10 mouse cellular contexts compared by ENCODE assay signal in the genomic region with DNA sequence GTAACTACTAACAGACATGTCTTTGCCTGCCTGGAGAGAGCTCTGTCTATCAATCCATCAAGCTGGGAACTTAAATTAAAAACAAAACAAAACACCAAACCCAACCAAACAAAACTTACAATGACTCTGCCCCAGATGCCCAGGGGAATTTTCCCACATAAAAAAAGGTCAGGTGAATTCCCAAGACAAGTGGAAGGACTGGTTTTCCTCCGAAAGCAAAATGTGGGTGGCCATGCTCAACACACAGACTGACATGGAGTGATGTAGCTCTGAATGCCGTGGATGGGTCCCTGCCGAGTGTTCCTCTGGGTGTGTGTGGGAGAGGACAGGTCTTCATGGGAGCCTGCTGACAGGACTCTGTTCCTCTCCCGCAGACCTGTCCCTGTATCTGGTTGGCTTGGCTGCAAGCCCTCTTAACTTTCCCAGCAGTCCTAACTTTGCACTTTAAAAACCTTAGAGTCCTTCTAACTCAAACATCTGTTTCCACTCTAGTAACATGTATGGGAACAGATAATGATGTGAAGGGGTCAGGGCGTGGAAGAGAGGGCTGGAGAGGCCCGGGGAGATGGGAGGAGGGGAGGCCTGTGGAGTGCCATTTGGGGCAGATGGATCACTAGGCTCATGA. TPM values are rescaled to one million over a fixed set of nuclear protein-coding genes. Genes with fewer than 3 reads are reported as not detected.
DNase-seq lines count a peak whose midpoint lies in the region; ATAC-seq and TF ChIP-seq lines count a peak whose summit lies in the region.
"Had no signal": no experiment of that assay in that cellular context is flagged by ENCODE, and none has a peak within 500 bp of the region (broad histone marks: within the 10 kb centered on the region; RNA-seq: fewer than 3 reads in every experiment).

No protein-coding gene starts in this region.

- H3K9ac ChIP-seq in forebrain, embryonic 11.5 days (ENCODE audit: low read length): no peak overlapping the region
- no peak overlapping the region for H3K9ac ChIP-seq in lung, embryonic 15.5 days
- peak overlapping the region; percentile 10; the same call in 1 of the 2 replicates for H3K9ac ChIP-seq in embryonic facial prominence, embryonic 14.5 days (ENCODE audit: low read depth, low read length)
- no peak overlapping the region for H3K9ac ChIP-seq in limb, embryonic 14.5 days (ENCODE audit: low read depth, low read length, severe bottlenecking)
- H3K9ac ChIP-seq: liver, embryonic 13.5 days had no signal

- H3K4me2 ChIP-seq in forebrain, embryonic 11.5 days (ENCODE audit: low read depth, low read length, severe bottlenecking): no peak overlapping the region
- no peak overlapping the region for H3K4me2 ChIP-seq in lung, embryonic 15.5 days
- no peak overlapping the region; the same call in 1 of the 2 replicates for H3K4me2 ChIP-seq in embryonic facial prominence, embryonic 14.5 days (ENCODE audit: low read depth, low read length)
- 0 out of 2 replicates have a peak overlapping the region, but pooled peaks have one; percentile 8 for H3K4me2 ChIP-seq in limb, embryonic 14.5 days (replicated peaks; ENCODE audit: low read depth, low read length, severe bottlenecking)

- H3K27ac ChIP-seq in forebrain, embryonic 10.5 days: peak overlapping the region; percentile 60; the same call in 1 of the 2 replicates
- no peak overlapping the region for H3K27ac ChIP-seq in forebrain, embryonic 11.5 days (ENCODE audit: low read depth, low read length)
- peak overlapping the region; percentile 30; the same call in 1 of the 2 replicates for H3K27ac ChIP-seq in lung, embryonic 15.5 days
- H3K27ac ChIP-seq in embryonic facial prominence, embryonic 14.5 days (replicated peaks; ENCODE audit: low read depth, low read length): no peak overlapping the region; the same call in 1 of the 2 replicates
- peak overlapping the region; percentile 22; the same call in 1 of the 2 replicates for H3K27ac ChIP-seq in limb, embryonic 14.5 days (replicated peaks; ENCODE audit: low read depth, low read length)
- H3K27ac ChIP-seq: liver, embryonic 13.5 days had no signal

- H3K36me3 ChIP-seq in forebrain, embryonic 10.5 days (replicated peaks): no peaks in the 10 kb centered on the region
- no peaks in the 10 kb centered on the region for H3K36me3 ChIP-seq in forebrain, embryonic 11.5 days (ENCODE audit: control insufficient read depth, insufficient read depth, low read length)
- H3K36me3 ChIP-seq in lung, embryonic 15.5 days: no peaks in the 10 kb centered on the region
- H3K36me3 ChIP-seq in embryonic facial prominence, embryonic 14.5 days (ENCODE audit: control insufficient read depth, insufficient read depth, low read length): no peaks in the 10 kb centered on the region
- H3K36me3 ChIP-seq in limb, embryonic 14.5 days (ENCODE audit: control insufficient read depth, insufficient read depth, low read length): no peaks in the 10 kb centered on the region
- H3K36me3 ChIP-seq: liver, embryonic 13.5 days had no signal

- TF ChIP-seq POLR2A in limb, embryonic 14.5 days (IDR thresholded peaks at IDR 0.05; ENCODE audit: borderline replicate concordance, extremely low read depth, insufficient read depth, insufficient read length): no peak

- no peak for DNase-seq in forebrain, embryonic 10.5 days (ENCODE audit: extremely low spot score, low spot score)
- DNase-seq in forebrain, embryonic 11.5 days (ENCODE audit: low spot score): no peak
- DNase-seq in lung, postnatal 36 days: no peak
- DNase-seq in embryonic facial prominence, embryonic 14.5 days (ENCODE audit: low spot score): peak; percentile 52
- DNase-seq in limb, embryonic 14.5 days (ENCODE audit: low spot score): peak; percentile 50
- no peak for DNase-seq in thymus, postnatal 4 days

- no peak for ATAC-seq in forebrain, embryonic 11.5 days (replicated peaks; ENCODE audit: low FRiP score)
- ATAC-seq in lung, embryonic 15.5 days (ENCODE audit: borderline replicate concordance, extremely low read depth, low FRiP score, low TSS enrichment): peak; percentile 64
- ATAC-seq in embryonic facial prominence, embryonic 14.5 days (ENCODE audit: low read depth): no peak
- peak; percentile 72 for ATAC-seq in limb, embryonic 14.5 days (ENCODE audit: low FRiP score, low read depth)
- ATAC-seq in monocyte, adult 5-6 weeks (replicated peaks; ENCODE audit: insufficient number of reproducible peaks, low FRiP score, low TSS enrichment, poor library complexity, severe bottlenecking): no peak

- H3K27me3 ChIP-seq in forebrain, embryonic 10.5 days (ENCODE audit: poor library complexity, severe bottlenecking): no peaks in the 10 kb centered on the region
- no peaks in the 10 kb centered on the region for H3K27me3 ChIP-seq in forebrain, embryonic 11.5 days (ENCODE audit: control insufficient read depth, insufficient read depth, low read length)
- H3K27me3 ChIP-seq in lung, embryonic 15.5 days: no peaks in the 10 kb centered on the region; the same call in 1 of the 2 replicates
- no peaks in the 10 kb centered on the region for H3K27me3 ChIP-seq in embryonic facial prominence, embryonic 14.5 days (replicated peaks; ENCODE audit: control insufficient read depth, insufficient read depth, low read length)
- no peaks in the 10 kb centered on the region for H3K27me3 ChIP-seq in limb, embryonic 14.5 days (ENCODE audit: control insufficient read depth, insufficient read depth, low read length)
- H3K27me3 ChIP-seq: liver, embryonic 13.5 days had no signal

- WGBS in forebrain, embryonic 10.5 days: 65% methylated on average over 6 of the region's 6 CpGs
- WGBS in forebrain, embryonic 11.5 days: 68% methylated on average over 6 of the region's 6 CpGs
- WGBS in lung, embryonic 15.5 days: 13% methylated on average over 6 of the region's 6 CpGs
- 10% methylated on average over 6 of the region's 6 CpGs for WGBS in embryonic facial prominence, embryonic 14.5 days
- WGBS in limb, embryonic 14.5 days: 11% methylated on average over 6 of the region's 6 CpGs

- H3K9me3 ChIP-seq in forebrain, embryonic 10.5 days: no peaks in the 10 kb centered on the region
- no peaks in the 10 kb centered on the region for H3K9me3 ChIP-seq in forebrain, embryonic 11.5 days (ENCODE audit: control insufficient read depth, low read length)
- no peaks in the 10 kb centered on the region for H3K9me3 ChIP-seq in lung, embryonic 15.5 days
- no peaks in the 10 kb centered on the region for H3K9me3 ChIP-seq in embryonic facial prominence, embryonic 14.5 days (ENCODE audit: control insufficient read depth, low read length)
- no peaks in the 10 kb centered on the region for H3K9me3 ChIP-seq in limb, embryonic 14.5 days (ENCODE audit: control insufficient read depth, low read length)
- H3K9me3 ChIP-seq: liver, embryonic 13.5 days had no signal

- H3K4me1 ChIP-seq in forebrain, embryonic 10.5 days: peaks cover 50% of the 10 kb centered on the region
- 0 out of 2 replicates have a peak, but pooled peaks cover 1% of the 10 kb centered on the region for H3K4me1 ChIP-seq in forebrain, embryonic 11.5 days (replicated peaks; ENCODE audit: control insufficient read depth, insufficient read depth, low read length)
- peaks cover 45% of the 10 kb centered on the region for H3K4me1 ChIP-seq in lung, embryonic 15.5 days
- H3K4me1 ChIP-seq in embryonic facial prominence, embryonic 14.5 days (ENCODE audit: control insufficient read depth, insufficient read depth, low read length): peaks cover 33% of the 10 kb centered on the region
- H3K4me1 ChIP-seq in limb, embryonic 14.5 days (ENCODE audit: control insufficient read depth, insufficient read depth, low read length): peaks cover 50% of the 10 kb centered on the region
- H3K4me1 ChIP-seq: liver, embryonic 13.5 days had no signal

- H3K4me3 ChIP-seq in forebrain, embryonic 10.5 days: no peak overlapping the region
- H3K4me3 ChIP-seq in forebrain, embryonic 11.5 days (ENCODE audit: low read depth, low read length): no peak overlapping the region
- no peak overlapping the region for H3K4me3 ChIP-seq in lung, embryonic 15.5 days
- no peak overlapping the region for H3K4me3 ChIP-seq in embryonic facial prominence, embryonic 14.5 days (ENCODE audit: low read depth, low read length)
- no peak overlapping the region for H3K4me3 ChIP-seq in limb, embryonic 14.5 days (replicated peaks; ENCODE audit: low read length)
- H3K4me3 ChIP-seq: liver, embryonic 13.5 days had no signal

RNA-seq across cellular contexts. Expression of a gene that starts 9.9 kb away (rescaled TPM):
- 10.5 and 12.4 TPM in 2 replicates for polyA plus RNA-seq in forebrain, embryonic 10.5 days (2016; fragmentation: Nextera tagmentation; extraction: Ambion mirVana)
- polyA plus RNA-seq in forebrain, embryonic 11.5 days (2014; fragmentation: Nextera tagmentation; extraction: Ambion mirVana): 10.6 and 11.2 TPM in 2 replicates
- 9.4 and 9.5 TPM in 2 replicates for polyA plus RNA-seq in lung, embryonic 15.5 days (2015; fragmentation: Nextera tagmentation; extraction: Ambion mirVana)
- 7.4 and 7.8 TPM in 2 replicates for polyA plus RNA-seq in embryonic facial prominence, embryonic 14.5 days (2014; fragmentation: Nextera tagmentation; extraction: Ambion mirVana)
- polyA plus RNA-seq in limb, embryonic 14.5 days (2012; rRNA removed): 6.9 TPM in 2 replicates
- polyA plus RNA-seq in limb, embryonic 14.5 days (2014; fragmentation: Nextera tagmentation; extraction: Ambion mirVana): 5.9 and 6.7 TPM in 2 replicates
- total RNA-seq in monocyte, adult 5-6 weeks (2017): 0.19 to 2.2 TPM (median 1.6 TPM) in 3 replicates

RNA-seq across cellular contexts. Expression of a gene that starts 13.7 kb away (rescaled TPM):
- polyA plus RNA-seq in forebrain, embryonic 10.5 days (2016; fragmentation: Nextera tagmentation; extraction: Ambion mirVana): 0.28 and 0.53 TPM in 2 replicates
- 0.28 and 0.61 TPM in 2 replicates for polyA plus RNA-seq in forebrain, embryonic 11.5 days (2014; fragmentation: Nextera tagmentation; extraction: Ambion mirVana)
- polyA plus RNA-seq in lung, embryonic 15.5 days (2015; fragmentation: Nextera tagmentation; extraction: Ambion mirVana): 0.50 and 0.75 TPM in 2 replicates
- 0.43 and 0.56 TPM in 2 replicates for polyA plus RNA-seq in embryonic facial prominence, embryonic 14.5 days (2014; fragmentation: Nextera tagmentation; extraction: Ambion mirVana)
- polyA plus RNA-seq in limb, embryonic 14.5 days (2012; rRNA removed): 0.35 and 0.47 TPM in 2 replicates
- 0.30 TPM in 2 replicates for polyA plus RNA-seq in limb, embryonic 14.5 days (2014; fragmentation: Nextera tagmentation; extraction: Ambion mirVana)
- total RNA-seq in monocyte, adult 5-6 weeks (2017): 0.29 to 0.64 TPM in 2 of 3 replicates, not detected in the other
- total RNA-seq: granulocyte monocyte progenitor cell, adult 5-6 weeks had no signal

RNA-seq across cellular contexts. Expression of a gene that starts 53.3 kb away (rescaled TPM):
- 5.1 and 5.6 TPM in 2 replicates for polyA plus RNA-seq in forebrain, embryonic 10.5 days (2016; fragmentation: Nextera tagmentation; extraction: Ambion mirVana)
- polyA plus RNA-seq in forebrain, embryonic 11.5 days (2014; fragmentation: Nextera tagmentation; extraction: Ambion mirVana): 6.7 and 7.2 TPM in 2 replicates
- 15.5 and 16.9 TPM in 2 replicates for polyA plus RNA-seq in lung, embryonic 15.5 days (2015; fragmentation: Nextera tagmentation; extraction: Ambion mirVana)
- 14.8 and 15.0 TPM in 2 replicates for polyA plus RNA-seq in embryonic facial prominence, embryonic 14.5 days (2014; fragmentation: Nextera tagmentation; extraction: Ambion mirVana)
- 7.8 and 8.4 TPM in 2 replicates for polyA plus RNA-seq in limb, embryonic 14.5 days (2012; rRNA removed)
- 10.8 and 11.2 TPM in 2 replicates for polyA plus RNA-seq in limb, embryonic 14.5 days (2014; fragmentation: Nextera tagmentation; extraction: Ambion mirVana)
- total RNA-seq in monocyte, adult 5-6 weeks (2017): 1.3 to 3.2 TPM (median 2.4 TPM) in 3 replicates

Comparison
In these comparisons a context has a peak if more than half of its experiments do, and no peak if none do; other contexts are left out.
1. H3K27ac ChIP-seq: peak in forebrain, embryonic 10.5 days (single experiment), lung, embryonic 15.5 days (single experiment) and limb, embryonic 14.5 days (single experiment); none in forebrain, embryonic 11.5 days (single experiment) and embryonic facial prominence, embryonic 14.5 days (single experiment).
2. DNase-seq: peak in embryonic facial prominence, embryonic 14.5 days (single experiment) and limb, embryonic 14.5 days (single experiment); none in forebrain, embryonic 10.5 days (single experiment), forebrain, embryonic 11.5 days (single experiment), lung, postnatal 36 days (single experiment) and thymus, postnatal 4 days (single experiment).
3. ATAC-seq: peak in lung, embryonic 15.5 days (single experiment) and limb, embryonic 14.5 days (single experiment); none in forebrain, embryonic 11.5 days (single experiment), embryonic facial prominence, embryonic 14.5 days (single experiment) and monocyte, adult 5-6 weeks (single experiment).